Mouse (Mus musculus) natural killer cell, adult 2 months (primary cell): Measurements from ENCODE around the gene Kantr.

Experiments used
- DNase-seq, 2 experiments: peaks; one replicate each; pipeline ENCODE4 v3.0.0; 2022; ENCODE audit warnings: low spot score in 2 of 2

Gene Kantr

GRCm38 (mm10) chrX:152284746-152285145, 42.5 kb downstream of the Kantr start:
- no peak for DNase-seq

- DNase-seq, result no peak
Observed at GRCm38 (mm10) chrX:152279384-152279783, 47.9 kb downstream of the Kantr start.

- no peak for DNase-seq
Observed at GRCm38 (mm10) chrX:152271189-152271588, 56.1 kb downstream of the Kantr start.
